In the genomic region with DNA sequence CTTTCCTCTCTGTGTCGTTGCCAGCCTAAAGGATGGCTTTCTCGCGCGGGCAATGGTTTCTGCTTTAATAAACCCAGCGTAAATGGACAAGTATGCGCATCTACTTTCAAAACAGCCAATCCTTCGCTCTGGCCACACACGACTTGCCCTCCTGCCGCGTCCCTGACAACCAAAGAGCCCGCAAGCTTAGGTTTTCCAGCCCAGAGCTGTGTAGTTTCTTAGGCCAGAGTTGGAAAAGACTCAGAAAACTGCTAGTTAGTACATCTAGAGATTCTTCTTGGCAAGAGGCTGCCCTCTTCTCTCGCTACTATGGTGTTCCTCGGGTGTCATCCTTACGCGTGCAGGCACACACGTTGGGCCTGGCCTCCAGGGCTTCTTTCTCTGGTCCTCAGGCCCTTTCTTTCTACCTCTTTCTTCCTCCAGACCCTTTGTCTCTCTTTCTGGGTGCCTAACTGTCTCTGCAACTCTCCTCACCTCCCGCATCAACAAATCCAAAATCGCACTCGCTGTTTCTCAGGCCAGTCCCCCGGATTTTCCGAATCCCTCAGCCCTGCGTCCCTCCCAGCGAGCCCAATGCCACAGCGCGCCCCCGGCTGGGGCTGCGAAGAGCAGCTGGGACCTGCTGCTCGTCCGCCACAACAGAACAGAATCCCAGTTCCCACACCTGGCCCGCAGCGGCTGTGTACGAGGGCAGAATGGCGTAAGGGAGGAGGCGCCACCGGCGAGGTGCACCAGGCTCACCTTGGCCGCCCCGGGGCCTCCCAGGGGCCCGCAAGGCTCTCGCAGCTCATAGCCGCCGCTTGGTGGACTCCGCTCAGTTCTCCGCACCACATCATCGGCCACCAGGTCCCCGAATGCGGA, we compare ENCODE assay signal across 9 mouse cellular contexts. TPM values are rescaled to one million over a fixed set of nuclear protein-coding genes. Genes with fewer than 3 reads are reported as not detected.
DNase-seq lines count a peak whose midpoint lies in the region; ATAC-seq and TF ChIP-seq lines count a peak whose summit lies in the region.
"Had no signal": no experiment of that assay in that cellular context is flagged by ENCODE, and none has a peak within 500 bp of the region (broad histone marks: within the 10 kb centered on the region; RNA-seq: fewer than 3 reads in every experiment).

No protein-coding gene starts in this region.

- no peak for ATAC-seq in heart, embryonic 14.5 days (ENCODE audit: insufficient number of reproducible peaks, insufficient read depth, low FRiP score, low read depth)
- no peak for ATAC-seq in forebrain, postnatal 0 days
- ATAC-seq in midbrain, embryonic 12.5 days (ENCODE audit: low FRiP score, low read depth) = no peak
- ATAC-seq in activated CD4-positive, CD25-positive, alpha-beta regulatory T cell, adult 4 months = no peak

- WGBS in heart, embryonic 14.5 days = 1% methylated on average over 47 of the region's 47 CpGs
- WGBS in forebrain, postnatal 0 days = 1% methylated on average over 47 of the region's 47 CpGs
- under 1% methylated on average over 47 of the region's 47 CpGs for WGBS in midbrain, embryonic 12.5 days
- 6% methylated on average over 47 of the region's 47 CpGs for WGBS in thymus, adult 2 months

- peaks cover 5 to 45% of the 10 kb centered on the region in 2 experiments; a peak in 3 of 4 replicates for H3K4me1 ChIP-seq in heart, embryonic 14.5 days (ENCODE audit: control insufficient read depth in 2 of 2, insufficient read depth in 2 of 2, low read length in 2 of 2)
- 0 out of 2 replicates have a peak, but pooled peaks cover 3% of the 10 kb centered on the region for H3K4me1 ChIP-seq in forebrain, postnatal 0 days (ENCODE audit: insufficient read depth)
- peaks cover 57% of the 10 kb centered on the region for H3K4me1 ChIP-seq in midbrain, embryonic 12.5 days
- peaks cover 23% of the 10 kb centered on the region for H3K4me1 ChIP-seq in thymus, adult 2 months (replicated peaks; ENCODE audit: control insufficient read depth, insufficient read depth, low read length)

- H3K36me3 ChIP-seq in heart, embryonic 14.5 days (ENCODE audit: control insufficient read depth, insufficient read depth, low read length) = no peaks in the 10 kb centered on the region
- H3K36me3 ChIP-seq in forebrain, postnatal 0 days (ENCODE audit: insufficient read depth) = no peaks in the 10 kb centered on the region
- H3K36me3 ChIP-seq in midbrain, embryonic 12.5 days = no peaks in the 10 kb centered on the region
- H3K36me3 ChIP-seq in thymus, adult 2 months (ENCODE audit: control insufficient read depth, insufficient read depth, low read length) = no peaks in the 10 kb centered on the region
- H3K36me3 ChIP-seq: liver, embryonic 13.5 days had no signal

- peak overlapping the region; percentile 56 for H3K4me2 ChIP-seq in heart, embryonic 14.5 days (ENCODE audit: low read length)
- no peak overlapping the region for H3K4me2 ChIP-seq in forebrain, postnatal 0 days (ENCODE audit: low read depth)
- peak overlapping the region; percentile 26 for H3K4me2 ChIP-seq in midbrain, embryonic 12.5 days (replicated peaks)
- H3K4me2 ChIP-seq: liver, embryonic 13.5 days had no signal

- DNase-seq in heart, postnatal 36 days = no peak
- DNase-seq in R1 (ENCODE audit: low read depth, low spot score) = peak; percentile 49
- peak; percentile 52 for DNase-seq in forebrain, postnatal 0 days
- no peak for DNase-seq in layer of hippocampus, postnatal 36 days
- no peak for DNase-seq in thymus, adult 2 months
- DNase-seq: liver, embryonic 13.5 days had no signal

- intact Hi-C loops in heart, postnatal 36 days (cut with DNase I) = no loop called here

- H3K27me3 ChIP-seq in heart, embryonic 14.5 days (ENCODE audit: control insufficient read depth, insufficient read depth, low read length) = peaks cover 100% of the 10 kb centered on the region
- H3K27me3 ChIP-seq in forebrain, postnatal 0 days (ENCODE audit: insufficient read depth, low read length) = peaks cover 75% of the 10 kb centered on the region
- H3K27me3 ChIP-seq in midbrain, embryonic 12.5 days = peaks cover 100% of the 10 kb centered on the region
- H3K27me3 ChIP-seq in thymus, adult 2 months (ENCODE audit: control insufficient read depth, insufficient read depth, low read length) = peaks cover 60% of the 10 kb centered on the region

- H3K9ac ChIP-seq in heart, embryonic 14.5 days (ENCODE audit: low read length) = no peak overlapping the region
- no peak overlapping the region for H3K9ac ChIP-seq in forebrain, postnatal 0 days
- no peak overlapping the region for H3K9ac ChIP-seq in midbrain, embryonic 12.5 days (replicated peaks)
- H3K9ac ChIP-seq: liver, embryonic 13.5 days had no signal

- no peaks in the 10 kb centered on the region for H3K9me3 ChIP-seq in heart, embryonic 14.5 days (ENCODE audit: control insufficient read depth, low read length)
- H3K9me3 ChIP-seq in forebrain, postnatal 0 days (ENCODE audit: low read length) = no peaks in the 10 kb centered on the region
- no peaks in the 10 kb centered on the region for H3K9me3 ChIP-seq in midbrain, embryonic 12.5 days
- H3K9me3 ChIP-seq: liver, embryonic 13.5 days had no signal

- no peak overlapping the region for H3K27ac ChIP-seq in heart, embryonic 14.5 days (replicated peaks in 1 of 2; ENCODE audit: control insufficient read depth in 1 of 2, insufficient read depth in 1 of 2, low read depth in 2 of 2, low read length in 2 of 2)
- no peak overlapping the region for H3K27ac ChIP-seq in forebrain, postnatal 0 days (ENCODE audit: low read depth, low read length)
- no peak overlapping the region for H3K27ac ChIP-seq in midbrain, embryonic 12.5 days (replicated peaks)
- H3K27ac ChIP-seq in thymus, adult 2 months (ENCODE audit: control insufficient read depth, insufficient read depth, low read length) = no peak overlapping the region
- H3K27ac ChIP-seq: liver, embryonic 13.5 days had no signal

- 0 out of 2 replicates have a peak, but pooled peaks have one; percentile 7 for TF ChIP-seq CTCF in forebrain, postnatal 0 days (IDR thresholded peaks at IDR 0.05; ENCODE audit: low read depth)
- no peak for TF ChIP-seq CTCF in thymus, adult 2 months (IDR thresholded peaks at IDR 0.05; ENCODE audit: borderline replicate concordance, control insufficient read depth, extremely low read depth, insufficient read depth, low read length, poor library complexity)

- peak overlapping the region in 1 of 2 experiments; percentile 34; a peak in 2 of 4 replicates for H3K4me3 ChIP-seq in heart, embryonic 14.5 days (ENCODE audit: control insufficient read depth in 1 of 2, insufficient read depth in 1 of 2, low read depth in 1 of 2, low read length in 2 of 2)
- H3K4me3 ChIP-seq in forebrain, postnatal 0 days (ENCODE audit: low read depth, low read length) = no peak overlapping the region
- H3K4me3 ChIP-seq in midbrain, embryonic 12.5 days = peak overlapping the region; percentile 26
- H3K4me3 ChIP-seq in thymus, adult 2 months (ENCODE audit: control insufficient read depth, insufficient read depth, low read length) = no peak overlapping the region

- no peak for TF ChIP-seq POLR2A in thymus, adult 2 months (IDR thresholded peaks at IDR 0.05; ENCODE audit: control insufficient read depth, extremely low read depth, insufficient read depth, low read length, poor library complexity)

RNA-seq across cellular contexts. Expression of gene Skor1, which starts 4.9 kb away (rescaled TPM):
- polyA plus RNA-seq in heart, embryonic 14.5 days (2014; fragmentation: Nextera tagmentation; extraction: Ambion mirVana) = not detected in 2 replicates
- total RNA-seq in heart, postnatal 36 days (2021) = under 1 TPM; 0.08 TPM
- 0.69 and 1.0 TPM in 2 replicates for total RNA-seq in forebrain, postnatal 0 days (2014; rRNA removed)
- 0.30 and 0.35 TPM in 2 replicates for polyA plus RNA-seq in forebrain, postnatal 0 days (2015; fragmentation: Nextera tagmentation; extraction: Ambion mirVana)
- polyA plus RNA-seq in midbrain, embryonic 12.5 days (2016; fragmentation: Nextera tagmentation; extraction: Ambion mirVana) = 0.19 and 0.26 TPM in 2 replicates
- under 1 TPM; 0.10 to 0.15 TPM for total RNA-seq in layer of hippocampus, postnatal 36 days (2021)
- polyA plus RNA-seq in activated CD4-positive, CD25-positive, alpha-beta regulatory T cell, adult 4 months (2017; shearing (Covaris generic)) = not detected
- 0.04 and 0.09 TPM in 2 replicates for polyA plus RNA-seq in thymus, adult 2 months (2012; rRNA removed)
- polyA plus RNA-seq: liver, embryonic 13.5 days had no signal

Comparison
In these comparisons a context has a peak if more than half of its experiments do, and no peak if none do; other contexts are left out.
1. DNase-seq: peak in R1 (single experiment) and forebrain, postnatal 0 days (single experiment); none in heart, postnatal 36 days (0 of 2), layer of hippocampus, postnatal 36 days (0 of 2) and thymus, adult 2 months (single experiment).